Mouse (Mus musculus) c-Kit-positive CD71-negative TER-119-negative erythroid progenitor cells, embryonic 14.5 days (primary cell): ENCODE data around the gene Scn8a.

Experiments used
- DNase-seq: peaks from one replicate; pipeline ENCODE4 v3.0.0-alpha.2; 2013; ENCODE audit warnings: low read depth

Scn8a gene

DNA sequence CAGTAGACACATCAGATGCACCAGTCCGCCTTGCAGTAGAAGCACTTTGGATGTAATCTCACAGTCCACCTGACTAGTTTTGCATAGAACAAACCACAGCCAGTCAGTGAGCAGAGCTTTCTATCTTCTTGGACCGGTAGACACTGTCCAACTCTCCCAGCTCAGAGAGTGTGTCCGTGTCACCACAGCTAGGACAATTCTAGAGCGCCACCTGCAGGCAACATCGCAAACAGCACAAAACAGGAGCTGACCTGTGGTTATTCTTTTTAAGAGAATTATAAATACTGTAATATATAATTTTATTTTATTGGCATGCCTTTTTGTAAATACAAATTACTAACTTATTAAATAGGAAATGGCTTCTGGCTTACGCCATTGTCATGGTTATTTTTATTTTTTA, 173.0 kb downstream of the Scn8a start:
- peak; percentile 41 for DNase-seq

DNA sequence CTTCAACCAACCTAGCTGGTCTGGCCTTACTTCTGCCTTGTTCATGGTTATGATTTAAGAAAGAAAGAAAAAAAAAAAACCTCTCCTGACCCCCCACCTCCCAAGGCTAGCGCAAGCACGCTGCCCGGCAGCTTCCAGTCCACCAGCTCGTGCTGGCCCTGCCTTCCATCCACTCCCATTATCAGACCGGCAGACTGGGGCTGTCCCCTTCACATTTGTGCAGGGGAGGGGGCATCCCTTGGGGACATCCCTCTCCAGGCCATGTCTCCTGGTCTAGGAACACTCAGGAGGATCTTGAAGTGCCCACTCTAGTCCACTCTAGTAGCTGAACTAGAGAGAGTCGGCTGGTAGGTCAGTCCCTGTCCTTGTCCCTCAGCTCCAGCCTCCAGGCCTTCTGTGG, 174.9 kb downstream of the Scn8a start:
- no peak for DNase-seq

DNA sequence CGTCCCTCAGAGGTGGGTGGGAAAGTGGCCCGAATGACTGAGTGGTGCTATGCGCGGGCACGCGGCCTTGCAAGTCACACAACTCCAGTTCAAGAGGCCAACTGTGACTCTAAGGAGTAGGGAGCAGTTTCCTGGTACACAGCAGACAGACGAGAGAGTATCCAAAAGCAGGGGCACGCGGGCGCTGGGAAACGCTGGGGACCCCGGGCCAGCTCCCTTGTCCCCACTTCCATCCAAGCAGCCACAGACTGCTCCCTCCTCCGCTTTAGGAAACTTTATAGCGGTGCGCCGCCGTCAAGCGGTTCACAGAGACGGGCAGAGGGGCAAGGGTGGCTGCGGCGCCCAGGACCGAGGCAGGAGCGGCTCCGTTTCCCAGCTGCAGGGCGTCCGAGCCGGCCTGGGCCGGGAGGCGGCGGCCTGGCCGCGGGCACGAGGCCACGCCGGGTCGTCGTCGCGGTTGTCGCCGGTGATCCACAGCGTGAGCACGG, 176.4 kb downstream of the Scn8a start:
- DNase-seq: no peak

DNA sequence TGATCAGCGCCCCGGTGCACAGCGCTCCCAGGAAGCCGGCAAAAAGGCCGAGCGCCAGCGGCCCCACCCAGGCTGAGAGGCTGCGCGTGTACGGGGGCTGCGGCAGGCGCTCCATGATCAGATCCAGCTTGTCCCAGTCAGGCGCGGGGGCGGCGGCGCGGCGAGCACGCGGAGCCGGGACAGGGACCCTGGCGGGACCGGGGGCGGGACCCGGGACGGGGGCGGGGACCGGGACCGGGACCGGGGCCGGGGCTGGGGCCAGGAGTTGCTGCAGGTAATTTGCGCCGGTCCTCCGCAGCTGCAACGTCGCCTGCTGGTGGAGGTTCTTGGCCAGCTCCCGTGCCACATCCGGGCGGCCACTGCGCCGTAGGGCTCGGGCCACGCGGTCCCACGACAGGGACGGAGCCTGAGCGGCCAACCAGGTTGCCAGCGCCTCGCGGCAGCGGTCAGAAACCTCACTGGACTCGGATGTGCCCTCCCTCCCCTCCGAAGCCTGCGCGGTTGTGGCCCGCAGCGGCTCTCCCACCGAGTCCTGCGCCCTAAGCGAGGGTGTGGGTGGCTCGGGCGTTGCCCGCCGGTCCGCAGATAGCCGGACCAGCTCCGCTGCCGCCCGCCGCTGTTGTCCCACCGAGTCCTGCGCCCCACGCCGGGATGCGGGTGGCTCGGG, 177.0 kb downstream of the Scn8a start:
- DNase-seq: no peak

DNA sequence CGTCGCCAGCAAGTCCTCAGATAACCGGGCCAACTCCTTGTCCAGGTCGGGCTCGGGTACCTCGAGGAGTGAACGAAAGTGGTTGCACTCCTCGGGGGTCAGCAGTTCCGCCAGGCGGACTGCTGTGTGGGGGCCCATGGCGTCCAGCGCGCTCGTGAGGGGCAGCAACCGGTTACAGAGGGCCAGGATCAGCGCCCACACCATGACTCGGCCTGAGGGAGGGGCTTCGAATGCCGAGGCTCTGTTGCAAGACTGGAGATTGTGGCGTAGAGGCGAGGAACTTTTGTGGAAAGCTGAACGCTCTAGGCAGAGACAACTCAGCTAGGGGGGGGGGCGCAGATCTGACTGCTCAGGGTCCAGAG, 177.5 kb downstream of the Scn8a start, which contains the start of gene Gm47841:
Gene Gm47841 (minus strand): TSS at position 204 of the 362 bp plus-strand sequence.
- DNase-seq: no peak

DNA sequence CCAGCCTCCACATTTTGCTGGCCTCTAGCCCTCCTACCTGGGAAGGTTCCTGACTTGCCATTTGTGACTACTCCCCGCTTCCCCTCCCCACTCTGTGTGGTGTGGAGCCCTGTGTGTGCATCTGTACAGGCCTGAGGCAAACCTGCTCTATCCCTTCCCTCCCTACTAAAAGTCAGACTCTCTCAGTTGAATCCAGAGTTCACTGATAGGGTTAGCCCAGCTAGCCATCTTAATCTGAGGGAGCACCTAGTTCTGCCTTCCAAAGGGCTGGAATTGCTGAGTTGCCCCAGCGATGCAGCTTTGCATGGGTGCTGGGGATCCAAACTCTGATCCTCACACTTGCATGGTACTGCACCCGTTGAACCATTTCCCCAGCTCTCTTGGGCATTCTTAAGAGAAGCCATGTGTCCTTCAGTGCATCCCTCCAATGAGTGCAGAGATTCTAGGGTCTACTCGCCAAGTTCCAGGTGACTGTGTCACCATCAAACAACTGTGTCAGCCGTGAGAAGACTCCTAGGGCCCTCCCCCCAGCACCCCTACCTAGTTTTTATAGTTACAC, 178.8 kb downstream of the Scn8a start:
- DNase-seq: no peak

DNA sequence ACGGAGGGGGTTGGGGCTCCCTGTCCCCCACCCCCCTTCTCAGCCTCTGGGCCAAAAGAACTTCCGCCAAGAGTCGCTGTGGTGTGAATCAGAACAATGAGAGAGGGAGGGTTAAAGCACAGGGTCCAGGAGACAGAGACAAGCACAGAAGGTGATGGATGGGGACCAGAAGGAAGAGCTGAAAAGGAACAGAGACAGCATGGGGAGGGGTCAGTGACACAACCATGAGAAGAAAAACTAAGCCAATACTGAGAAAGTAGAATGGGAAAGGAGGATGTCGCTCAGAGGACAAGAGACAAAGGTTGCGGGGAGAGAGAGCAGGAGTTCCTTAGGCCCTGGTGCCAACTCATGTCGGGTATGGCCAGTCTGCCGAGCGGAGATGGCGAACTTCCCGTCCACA, 182.2 kb downstream of the Scn8a start:
- DNase-seq: no peak

DNA sequence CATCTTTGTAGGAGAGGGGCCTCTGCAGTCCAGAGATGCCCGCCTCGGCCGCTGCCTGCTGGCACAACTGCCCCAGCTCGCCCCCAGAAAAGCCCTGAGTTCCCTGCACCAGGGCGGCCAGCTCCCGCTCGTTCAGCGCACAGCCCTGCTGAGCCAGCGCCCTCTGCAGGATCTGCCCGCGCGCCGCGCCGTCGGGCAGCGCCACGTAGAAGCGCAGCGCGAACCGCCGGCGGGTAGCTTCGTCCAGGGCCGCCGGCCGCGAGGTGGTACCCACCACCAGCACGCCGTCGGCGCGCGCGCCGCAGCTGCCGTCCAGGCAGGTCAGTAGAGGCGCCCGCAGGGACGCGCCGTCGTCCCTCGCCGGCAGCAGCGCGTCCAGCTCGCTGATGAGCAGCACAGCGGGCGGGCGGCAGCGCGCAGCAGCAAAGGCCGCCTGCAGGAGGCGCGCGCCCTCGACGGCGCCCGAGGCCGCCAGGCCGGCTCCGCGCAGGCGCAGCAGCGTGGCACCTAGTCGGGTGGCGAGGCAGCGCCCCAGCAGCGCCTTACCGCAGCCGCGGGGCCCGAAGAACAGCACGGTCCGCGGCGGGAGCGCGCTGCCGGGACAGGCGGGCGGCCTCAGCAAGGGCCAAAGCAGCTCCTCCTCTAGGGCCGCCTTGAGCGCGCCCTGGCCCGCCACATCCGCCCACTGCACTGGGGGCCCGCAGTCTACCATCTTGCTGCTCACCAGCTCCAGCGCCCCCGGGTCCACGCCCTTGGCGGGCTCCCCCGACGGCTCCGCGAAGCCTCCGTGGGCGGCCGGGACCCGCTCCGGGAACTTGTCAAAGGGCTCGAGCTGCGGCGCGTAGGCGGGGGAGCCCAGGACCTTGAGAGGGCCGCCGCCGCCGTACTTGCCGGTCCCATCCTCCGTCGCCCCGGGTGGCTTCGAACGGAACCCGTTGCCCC, 183.2 kb downstream of the Scn8a start:
- no peak for DNase-seq

DNA sequence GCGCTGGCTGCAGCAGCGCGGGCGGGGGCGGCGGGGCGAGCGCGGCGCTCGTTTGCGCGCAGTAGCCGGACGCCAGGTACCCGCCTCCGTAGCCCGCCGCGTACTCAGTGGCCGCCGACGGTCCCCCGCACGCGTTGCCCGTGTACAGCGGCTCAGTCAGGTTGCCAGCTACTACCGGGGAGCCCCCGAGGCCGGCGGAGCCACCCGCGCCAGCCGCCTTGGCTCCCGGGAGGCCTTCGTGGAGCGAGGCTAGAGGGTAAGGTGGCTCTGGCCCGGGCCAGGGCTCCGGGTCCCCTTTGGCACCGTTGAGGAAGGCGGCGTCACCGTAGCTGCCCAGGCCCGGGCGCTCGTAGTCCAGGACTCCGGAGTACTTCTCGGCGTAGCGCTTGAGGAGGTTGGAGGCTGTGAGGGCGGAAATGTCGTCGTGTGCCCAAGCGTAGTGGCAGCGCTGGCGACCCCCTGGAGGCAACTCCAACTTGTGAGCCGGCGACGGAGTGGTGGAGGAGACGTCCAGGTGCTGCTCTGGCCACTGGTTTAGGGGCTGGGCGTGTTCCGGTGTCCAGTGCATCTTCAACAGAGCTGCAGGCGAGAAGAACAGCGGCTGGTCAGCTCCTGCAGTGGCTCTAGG, 184.3 kb downstream of the Scn8a start:
- DNase-seq: no peak

DNA sequence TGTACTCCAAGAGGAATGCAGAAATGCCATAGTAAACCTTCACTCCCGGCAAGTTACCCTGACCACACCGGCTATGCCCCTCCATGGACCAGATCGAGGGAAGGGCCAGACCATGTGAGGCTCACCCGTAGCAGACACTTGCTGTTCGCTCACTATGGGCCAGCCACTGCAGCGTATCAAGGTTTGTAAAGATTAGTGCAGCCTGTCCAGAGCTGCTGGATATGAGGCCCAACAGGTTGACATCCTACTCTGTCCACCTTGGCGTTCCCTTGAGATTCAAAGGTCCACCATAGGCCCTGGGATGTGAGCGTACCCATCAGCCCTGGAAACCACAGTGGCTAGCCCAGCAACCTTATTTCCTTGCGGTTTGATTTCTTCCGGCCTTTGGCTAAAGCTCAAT, 184.9 kb downstream of the Scn8a start:
- DNase-seq: no peak

DNA sequence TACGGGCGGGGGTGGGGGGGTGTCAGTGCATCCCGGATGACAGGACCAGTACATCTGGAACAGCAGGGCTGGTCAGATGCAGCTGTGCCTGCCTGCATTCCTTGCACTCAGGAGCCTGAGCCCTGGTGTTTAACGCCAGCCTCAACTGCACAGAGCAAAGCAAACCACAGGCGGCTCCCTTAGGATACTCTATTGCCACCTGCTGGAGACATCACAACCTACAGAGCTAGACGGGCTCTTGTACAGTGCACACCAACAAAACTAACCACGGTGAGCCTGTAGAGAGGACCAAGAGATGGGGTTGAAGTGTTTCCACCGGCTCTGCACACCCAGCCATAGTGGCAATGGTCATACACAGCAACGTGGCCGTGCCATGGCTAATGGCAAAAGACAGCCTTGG, 186.6 kb downstream of the Scn8a start:
- peak; percentile 53 for DNase-seq

DNA sequence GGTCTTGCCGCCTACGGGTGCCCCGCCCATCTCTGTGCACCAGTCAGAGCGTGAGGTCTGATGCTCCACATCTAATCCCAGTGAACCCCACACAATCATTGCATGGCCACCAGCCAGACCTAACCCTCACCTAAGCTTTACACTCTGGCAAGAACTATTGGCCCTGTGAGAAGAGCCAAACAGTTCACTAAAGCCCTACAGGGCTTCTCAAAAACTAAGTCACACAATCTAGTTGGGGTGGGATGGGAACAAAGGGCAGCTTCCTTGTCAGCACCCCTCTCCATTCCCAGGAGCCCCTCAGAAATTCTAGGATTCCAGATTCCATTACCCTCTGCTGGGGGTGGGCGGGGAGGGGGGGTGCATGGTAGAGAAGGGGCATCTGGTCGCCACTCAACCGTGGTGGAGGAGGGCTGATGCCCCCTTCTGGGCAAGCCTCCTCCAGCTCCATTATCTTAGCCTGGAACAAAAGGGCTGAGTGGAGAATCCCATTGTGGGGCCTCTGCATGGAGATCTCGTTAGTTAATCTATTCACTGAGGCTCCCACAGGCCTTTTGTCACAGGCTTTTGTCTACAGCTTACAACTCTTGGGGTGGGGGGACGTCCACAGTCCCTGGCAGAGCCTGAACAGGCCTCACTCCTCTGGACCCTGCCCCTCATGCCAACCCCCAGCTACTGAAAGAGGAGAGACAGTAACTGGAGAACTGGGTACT, 190.1 kb downstream of the Scn8a start:
- DNase-seq: no peak

DNA sequence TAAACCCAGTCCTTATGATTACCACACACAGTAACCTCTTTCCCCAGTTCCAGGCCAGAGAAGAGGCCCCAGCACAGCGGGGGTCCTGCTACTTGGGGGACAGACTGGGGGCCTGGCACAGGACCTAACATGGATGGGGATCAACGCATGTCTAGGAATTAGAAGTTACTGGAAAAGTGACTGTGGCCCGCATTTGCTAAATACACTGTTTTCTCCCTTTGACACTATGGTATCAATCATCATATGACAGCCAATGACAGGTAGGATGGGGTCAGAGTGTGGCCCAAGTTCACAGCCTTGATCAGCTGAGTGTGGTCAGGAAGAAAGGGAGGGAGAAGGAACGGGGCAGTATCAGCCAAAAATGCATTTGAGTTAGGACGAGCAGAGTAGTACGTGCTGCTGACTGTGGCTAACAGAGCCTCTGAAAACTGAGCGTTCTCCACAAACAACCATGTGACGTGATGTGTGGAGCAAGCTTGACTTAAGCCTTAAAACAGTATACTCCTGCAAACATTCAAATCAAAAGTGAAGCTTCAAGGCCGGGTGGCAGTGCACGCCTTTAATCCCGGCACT, 190.7 kb downstream of the Scn8a start:
- DNase-seq: no peak

DNA sequence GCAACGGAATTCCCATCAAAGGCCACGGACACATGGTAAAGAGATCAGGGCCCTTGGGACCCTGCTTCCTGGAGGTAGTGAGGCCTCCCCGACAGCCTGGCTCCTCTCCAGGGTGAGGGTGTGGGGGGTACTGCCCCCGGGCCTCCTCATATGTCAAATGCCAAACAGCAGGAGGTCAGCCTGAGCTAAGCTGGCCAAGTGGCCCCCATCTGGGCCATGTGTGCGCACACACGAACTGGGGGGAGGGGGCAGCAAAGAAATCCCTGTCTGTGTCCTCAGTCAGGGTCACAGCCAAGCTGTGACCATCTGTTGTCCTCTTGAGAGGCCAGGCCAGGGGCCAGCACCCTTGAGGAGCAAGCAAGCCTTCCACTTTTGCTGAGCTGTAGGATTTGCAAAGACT, 195.4 kb downstream of the Scn8a start:
- DNase-seq: no peak

DNA sequence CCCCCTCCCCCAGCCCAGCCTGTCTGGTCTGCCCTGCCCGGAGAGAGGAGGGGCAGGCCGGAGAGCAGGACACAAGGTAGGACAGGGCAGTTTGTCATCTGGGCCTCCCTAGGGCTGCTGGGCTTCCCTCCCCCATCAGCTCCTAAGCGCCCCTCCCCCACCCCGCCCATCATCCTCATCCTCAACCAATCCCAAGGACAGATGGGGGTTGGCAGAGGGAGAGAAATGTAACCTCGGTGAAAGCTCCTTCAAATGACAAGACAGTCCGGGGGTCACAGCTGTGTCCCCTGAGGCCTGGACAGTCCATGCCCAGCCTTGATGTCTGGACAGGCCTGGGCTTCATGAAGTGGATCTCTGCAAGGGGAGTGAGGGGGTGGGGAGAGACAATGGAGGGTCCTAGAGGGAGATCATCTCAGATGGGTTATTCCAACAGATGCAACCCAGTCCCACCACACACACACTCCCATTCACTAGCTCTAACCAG, 196.7 kb downstream of the Scn8a start:
- DNase-seq: no peak

DNA sequence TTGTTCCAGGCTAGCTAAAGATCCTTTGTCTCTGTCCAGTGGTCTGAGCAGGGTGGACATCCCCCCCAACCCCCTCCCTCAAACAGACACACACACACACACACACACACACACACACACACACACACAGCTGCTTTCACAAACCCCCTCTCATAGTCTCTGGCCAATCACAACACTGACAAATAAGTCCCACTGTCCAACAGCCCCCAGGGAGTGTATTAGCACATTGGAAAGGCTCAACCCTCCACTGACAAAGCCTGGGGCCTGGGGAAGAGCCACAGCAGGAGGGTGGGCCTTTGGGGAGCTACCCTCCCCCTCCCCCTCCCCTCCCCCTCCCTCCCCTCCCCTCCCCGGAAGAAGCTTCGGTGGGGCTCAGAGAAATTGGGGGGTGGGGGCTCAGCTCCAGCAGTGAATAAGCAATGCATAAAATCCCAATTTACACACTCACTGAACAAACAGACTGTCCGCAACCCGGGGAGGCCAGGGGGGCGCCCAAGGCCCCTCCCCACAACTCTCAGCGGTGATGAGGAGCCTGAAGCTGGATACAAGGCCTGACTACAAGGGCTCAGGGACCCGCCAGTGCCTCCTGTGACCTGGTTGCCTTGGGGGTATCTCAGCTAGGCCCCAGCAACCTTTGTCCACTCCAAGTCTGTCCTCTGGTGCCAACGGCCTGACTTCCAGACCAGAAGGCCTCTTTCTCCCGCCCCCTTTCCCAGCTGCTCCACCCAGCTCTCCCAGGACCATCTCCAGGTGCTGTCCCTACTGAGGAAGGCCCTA, 197.4 kb downstream of the Scn8a start:
- no peak for DNase-seq

DNA sequence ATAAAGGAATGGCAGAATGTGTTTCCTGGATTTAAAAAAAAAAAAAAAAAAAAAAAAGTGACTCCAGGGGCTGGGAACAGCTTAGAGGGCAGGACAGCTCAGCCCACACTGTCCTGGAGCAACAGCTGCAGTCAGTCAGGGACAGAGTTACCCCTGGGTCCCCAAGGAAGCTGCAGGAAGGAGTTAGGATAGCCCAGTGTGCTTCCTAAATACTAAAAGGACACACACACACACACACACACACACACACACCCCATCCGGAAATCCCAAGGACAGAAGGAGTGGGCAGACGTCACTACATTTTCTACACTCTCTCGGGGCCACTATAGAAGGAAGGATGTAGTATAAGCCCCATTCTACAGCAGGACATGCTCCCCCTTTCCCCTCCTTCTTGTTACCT, 198.4 kb downstream of the Scn8a start:
- no peak for DNase-seq

DNA sequence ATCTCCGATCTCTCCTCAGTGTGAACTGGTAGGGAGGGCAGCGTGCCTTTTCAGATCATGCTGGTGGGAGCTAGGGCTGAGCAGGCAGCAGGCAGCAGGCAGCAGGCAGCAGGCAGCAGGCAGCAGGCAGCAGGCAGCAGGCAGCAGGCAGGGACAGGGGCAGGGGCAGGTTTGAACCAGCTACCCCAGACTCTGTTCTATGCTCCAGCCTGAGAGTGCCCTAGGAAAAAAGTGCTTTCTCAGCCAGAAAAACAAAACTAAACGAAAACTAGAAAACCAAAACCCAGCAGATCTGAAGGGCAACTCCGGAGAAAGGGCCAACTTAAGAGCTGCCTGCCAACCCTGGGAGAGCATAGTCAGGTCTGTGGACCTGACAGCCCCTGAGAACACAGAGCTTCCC, 199.0 kb downstream of the Scn8a start:
- DNase-seq: no peak

DNA sequence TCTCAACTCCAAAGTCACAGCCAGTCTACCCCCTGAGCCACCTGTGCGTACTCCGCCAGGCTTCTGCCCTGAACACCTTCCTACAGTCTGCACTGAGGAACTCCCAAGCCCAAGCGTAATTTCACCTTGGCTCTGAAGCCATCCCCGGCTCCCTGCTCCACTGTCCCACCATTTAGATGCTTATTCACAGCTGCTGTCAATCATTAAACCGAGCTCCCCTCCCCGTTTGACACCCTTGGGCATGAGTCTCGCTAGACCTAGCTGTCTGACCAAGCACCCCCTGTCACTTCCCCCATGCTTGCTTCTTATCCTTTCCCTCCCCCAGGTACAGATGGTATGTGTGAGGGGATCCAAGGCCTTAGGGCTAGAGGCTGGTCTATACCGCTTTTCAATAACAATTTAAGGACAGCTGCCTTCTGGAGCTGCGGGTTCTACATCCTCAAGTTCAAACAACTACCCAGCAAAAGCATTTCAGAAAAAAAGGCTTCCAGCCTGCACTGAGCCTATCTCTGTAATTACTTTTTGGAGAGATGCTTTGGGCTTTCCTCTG, 200.1 kb downstream of the Scn8a start:
- DNase-seq: no peak

DNA sequence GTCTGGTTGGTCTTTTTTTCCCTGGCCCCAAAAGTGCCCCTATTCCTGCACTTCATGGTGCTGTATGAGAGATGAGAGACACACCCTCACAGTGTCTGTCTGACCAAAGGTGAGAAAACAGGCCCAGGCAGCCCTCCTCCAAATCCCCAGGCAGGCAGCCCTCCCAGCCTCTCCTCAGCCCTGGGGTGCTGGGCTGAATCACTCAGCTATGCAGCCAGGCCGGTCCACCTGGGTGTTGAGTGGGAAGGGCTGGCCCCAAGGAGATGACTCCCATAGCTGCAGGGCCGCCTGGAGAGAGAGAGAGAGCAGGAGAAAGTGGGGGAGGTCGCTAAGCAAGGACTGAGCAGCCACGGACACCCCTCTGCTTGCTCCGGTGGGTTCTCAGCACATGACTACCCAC, 201.1 kb downstream of the Scn8a start:
- no peak for DNase-seq
